In genomic region chr2:28174441-28174840, GRCm38 (mm10) we compare ENCODE assay signal across 16 mouse cellular contexts.
"Had no signal": no experiment of that assay in that cellular context is flagged by ENCODE, and none has a peak within 500 bp of the region (broad histone marks: within the 10 kb centered on the region; RNA-seq: fewer than 3 reads in every experiment).

No protein-coding gene starts in this region.

- ATAC-seq: midbrain, embryonic 16.5 days had no signal

- H3K4me3 ChIP-seq: midbrain, embryonic 10.5 days; midbrain, embryonic 12.5 days; myocyte; neural tube, embryonic 13.5 days; neural tube, embryonic 15.5 days; stomach, embryonic 15.5 days had no signal

- H3K27ac ChIP-seq: midbrain, embryonic 10.5 days; midbrain, embryonic 12.5 days; neural tube, embryonic 13.5 days; neural tube, embryonic 15.5 days; stomach, embryonic 15.5 days; stomach, postnatal 0 days had no signal

- DNase-seq: lung, adult 18-20 months; lung, postnatal 10 days; lung, postnatal 4 days; midbrain, embryonic 14.5 days; right cerebral cortex, postnatal 14 days; thymus, adult 2 months; thymus, postnatal 25 days; thymus, postnatal 4 days had no signal
